Mouse (Mus musculus) cerebellum, adult 9-11 months (tissue): ENCODE data around the gene Tnfrsf12a.

Experiments used
- DNase-seq: peaks from one replicate; pipeline ENCODE4 v3.0.0; 2022

Gene Tnfrsf12a

GRCm38 (mm10) chr17:23644613-23645495 is 32.4 kb downstream of the Tnfrsf12a start, which contains the start of gene Mmp25:
Gene Mmp25 (minus strand): TSS chr17:23645277.
- no peak for DNase-seq

GRCm38 (mm10) chr17:23631241-23631640 is 46.0 kb downstream of the Tnfrsf12a start:
- DNase-seq = no peak

- DNase-seq = peak; percentile 75
These were observed 46.9 kb downstream of the Tnfrsf12a start for GRCm38 (mm10) chr17:23630195-23631020.

GRCm38 (mm10) chr17:23627813-23628212 is 49.5 kb downstream of the Tnfrsf12a start:
- no peak for DNase-seq
